Mouse (Mus musculus) embryo, embryonic 11 days (tissue): Measurements from ENCODE around the gene Cep350.
A peak's percentile ranks its signal among the peaks of the same experiment; 100 is the strongest.

Experiments
- DNase-seq: peaks from one replicate; pipeline ENCODE4 v3.0.0-alpha.2; 2015

Gene Cep350

DNA sequence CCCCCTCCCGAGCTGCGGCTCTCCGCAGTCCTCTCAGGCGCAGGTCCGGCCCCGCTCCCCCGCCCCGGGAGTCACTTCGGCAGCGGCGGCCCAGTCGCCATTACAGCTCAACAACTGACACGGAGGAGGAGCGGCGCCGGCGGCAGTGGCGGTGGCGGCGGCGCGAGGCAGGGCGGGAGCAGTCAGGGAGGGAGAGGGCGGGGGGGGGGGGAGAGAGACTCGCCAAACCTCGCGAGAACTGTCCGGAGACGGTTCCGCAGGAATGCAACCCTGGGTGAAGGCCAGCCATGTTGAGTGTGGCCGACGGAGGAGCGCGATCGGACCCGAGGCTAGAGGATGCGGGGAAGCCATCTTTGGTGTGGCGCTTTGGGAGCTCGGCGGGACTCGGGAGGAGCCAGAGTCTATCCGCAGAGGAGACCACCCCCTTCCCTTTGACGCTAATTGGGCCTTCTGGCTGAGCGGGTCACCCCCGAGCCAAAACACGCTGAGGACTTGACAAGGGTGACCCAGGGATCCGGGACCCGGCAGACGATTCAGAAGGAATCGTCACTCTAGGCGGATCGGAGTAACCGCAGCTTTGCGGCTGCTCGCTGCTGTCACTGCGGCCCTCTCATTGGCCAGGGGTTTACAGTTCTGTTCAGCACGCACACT, at the start of gene Cep350:
Cep350 (minus strand) TSS at position 188 of the 651 bp plus-strand sequence.
- peak; percentile 99 for DNase-seq

DNA sequence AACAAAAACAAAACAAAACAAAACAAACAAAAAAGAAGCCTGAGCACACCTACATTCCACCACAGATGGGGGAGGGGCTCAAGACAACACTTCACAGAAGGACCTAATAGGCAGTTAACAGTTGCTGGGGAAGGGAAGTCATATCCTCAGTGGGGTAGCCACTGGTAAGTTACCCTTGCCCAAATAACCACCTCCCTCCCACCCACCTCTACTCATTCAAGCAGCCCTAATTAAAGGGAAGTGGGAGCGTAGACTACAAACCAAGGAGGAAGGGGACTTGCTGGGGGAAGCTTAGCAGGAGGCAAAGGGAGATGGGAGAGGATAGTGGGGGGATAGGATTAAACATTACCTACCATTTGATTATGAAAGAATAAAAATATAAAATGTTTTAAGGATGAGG, 47.3 kb upstream of the Cep350 start:
- DNase-seq: no peak

DNA sequence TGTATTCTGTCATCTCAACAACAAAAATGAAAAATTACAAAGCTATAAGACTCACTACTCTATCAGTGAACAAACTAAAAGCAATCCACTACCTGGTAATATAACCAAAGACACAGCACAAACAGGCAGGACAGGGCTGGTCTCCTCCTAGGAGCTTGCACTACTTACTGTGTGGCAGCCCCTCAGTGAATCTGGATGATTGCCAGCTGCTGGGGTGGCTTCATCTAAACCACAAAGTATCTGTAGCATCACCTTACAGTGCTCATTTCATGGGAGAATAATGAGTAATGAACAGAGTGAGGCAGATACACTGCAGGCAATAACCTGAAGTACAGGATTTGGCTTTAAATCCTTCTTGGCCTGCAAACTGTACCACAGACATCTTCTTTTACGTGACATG, 46.7 kb upstream of the Cep350 start:
- DNase-seq: no peak

- no peak for DNase-seq
Observed at GRCm38 (mm10) chr1:156009003-156009402, 35.9 kb upstream of the Cep350 start.

DNA sequence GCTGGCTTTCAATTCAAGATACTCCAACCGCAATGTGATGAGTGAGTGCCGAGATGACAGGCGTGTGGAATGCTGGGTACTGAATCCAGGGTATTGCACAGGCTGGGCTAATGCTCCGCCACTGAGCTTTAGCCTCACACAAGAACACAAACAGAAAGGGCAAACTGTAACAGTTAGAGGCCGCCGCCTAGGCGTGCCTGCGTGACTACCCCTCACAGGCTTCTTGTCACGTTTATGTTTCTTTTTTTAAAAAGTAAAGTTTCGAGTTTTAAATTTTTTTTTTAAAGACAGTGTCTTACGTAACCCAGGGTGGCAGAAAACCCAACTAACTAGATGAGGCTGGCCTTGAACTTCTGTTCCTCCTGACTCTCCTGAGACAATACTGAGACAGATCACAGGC, 32.9 kb upstream of the Cep350 start:
- no peak for DNase-seq

- no peak for DNase-seq
Observed at GRCm38 (mm10) chr1:156003201-156003935, 30.3 kb upstream of the Cep350 start.

GRCm38 (mm10) chr1:156002366-156002765, 29.3 kb upstream of the Cep350 start:
- no peak for DNase-seq

GRCm38 (mm10) chr1:155995612-155996011, 22.6 kb upstream of the Cep350 start:
- no peak for DNase-seq

DNA sequence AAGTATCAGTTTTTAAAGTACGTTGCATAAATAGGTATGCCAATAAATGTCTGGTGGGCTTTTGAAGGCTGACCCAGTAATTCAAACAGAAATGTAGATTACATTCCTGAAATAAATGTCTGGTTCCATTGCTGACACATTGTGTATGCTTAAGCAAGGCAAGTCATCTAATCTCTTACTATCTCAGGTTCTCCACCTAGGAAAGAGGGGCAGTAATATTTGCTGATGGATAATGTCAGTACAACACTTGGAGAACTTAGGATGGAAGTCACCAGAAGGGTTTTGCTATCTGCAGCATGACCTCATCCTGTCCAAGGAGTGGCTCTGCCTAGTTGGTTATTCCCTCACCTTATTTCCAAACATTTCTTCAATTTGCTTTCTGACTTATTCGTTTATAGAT, 21.5 kb upstream of the Cep350 start:
- no peak for DNase-seq

GRCm38 (mm10) chr1:155990391-155990790, 17.3 kb upstream of the Cep350 start:
- no peak for DNase-seq

- DNase-seq: peak; percentile 19
Observed at GRCm38 (mm10) chr1:155989387-155989786, 16.3 kb upstream of the Cep350 start.

GRCm38 (mm10) chr1:155987625-155988024, 14.6 kb upstream of the Cep350 start:
- no peak for DNase-seq

DNA sequence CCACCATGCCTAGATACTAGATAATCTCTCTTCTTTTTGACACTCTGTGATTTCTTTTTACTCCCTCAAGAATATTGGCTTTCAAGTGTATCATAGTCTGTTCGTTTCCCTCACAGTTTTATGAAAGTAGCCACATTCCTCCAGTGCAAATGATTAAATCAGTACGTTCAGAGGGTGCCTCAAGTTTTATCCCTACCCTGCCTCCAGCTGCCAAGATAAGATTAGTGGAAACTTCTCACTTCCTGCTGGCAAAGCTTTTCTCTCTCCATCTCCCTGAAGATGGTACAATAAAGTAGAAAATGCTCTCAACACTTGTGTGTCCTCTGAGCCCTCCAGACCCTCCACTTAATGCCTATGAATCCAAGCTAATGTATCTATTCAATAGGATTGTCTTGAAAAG, 1.9 kb upstream of the Cep350 start:
- DNase-seq: no peak

GRCm38 (mm10) chr1:155973719-155974379, 794 bp upstream of the Cep350 start:
- no peak for DNase-seq

- DNase-seq: peak; percentile 33
Observed at GRCm38 (mm10) chr1:155972146-155973067, 648 bp downstream of the Cep350 start.

GRCm38 (mm10) chr1:155949170-155949569, 23.9 kb downstream of the Cep350 start:
- no peak for DNase-seq

GRCm38 (mm10) chr1:155944361-155944760, 28.7 kb downstream of the Cep350 start:
- no peak for DNase-seq

GRCm38 (mm10) chr1:155937416-155937815, 35.6 kb downstream of the Cep350 start:
- no peak for DNase-seq

- DNase-seq: no peak
Observed at GRCm38 (mm10) chr1:155934702-155935101, 38.4 kb downstream of the Cep350 start.

- no peak for DNase-seq
Observed at GRCm38 (mm10) chr1:155903561-155903960, 69.5 kb downstream of the Cep350 start.

DNA sequence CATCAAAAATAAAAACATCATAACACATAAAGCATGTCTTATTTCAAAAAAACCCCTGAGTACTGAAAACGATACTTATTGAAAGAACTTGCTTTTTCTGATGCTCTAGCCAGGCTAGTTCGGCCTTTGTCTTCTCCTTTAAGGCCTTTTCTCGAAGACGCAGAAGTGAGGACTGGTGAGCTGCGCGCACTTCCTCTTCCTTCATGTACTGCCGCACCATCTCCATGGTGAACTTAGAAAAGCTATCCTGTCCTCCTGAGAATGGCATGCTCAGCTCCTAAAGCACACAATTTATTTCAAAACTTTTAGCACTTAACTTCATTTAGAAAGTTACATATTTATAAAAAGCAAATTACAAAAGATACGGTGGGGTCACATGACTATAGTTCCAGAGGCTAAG, 71.7 kb downstream of the Cep350 start:
- no peak for DNase-seq

GRCm38 (mm10) chr1:155894382-155894781, 78.7 kb downstream of the Cep350 start:
- no peak for DNase-seq

DNA sequence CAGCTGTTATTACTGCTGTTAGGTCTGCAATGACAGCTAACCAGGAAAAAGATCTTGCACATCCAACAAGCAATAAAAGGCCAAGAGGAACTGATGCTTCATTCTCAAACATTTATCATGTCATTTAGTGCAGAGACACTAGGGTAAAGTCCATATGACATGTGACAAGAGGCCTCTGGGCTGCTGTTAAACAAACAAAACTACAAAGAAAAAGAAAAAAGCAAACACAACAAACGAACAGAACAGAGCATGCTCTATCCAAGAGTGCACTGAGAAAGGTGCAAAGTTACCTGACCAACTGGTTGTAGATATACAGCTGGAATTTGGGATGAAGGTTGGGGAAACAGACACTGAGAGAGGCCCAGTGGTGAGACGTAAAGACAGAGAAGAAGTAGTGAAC, 86.2 kb downstream of the Cep350 start:
- DNase-seq: no peak
